Mouse (Mus musculus) midbrain, embryonic 15.5 days (tissue): ENCODE results near the gene Rbm20. TPM values are rescaled to one million over a fixed set of nuclear protein-coding genes. Genes with fewer than 3 reads are reported as not detected.

Experiments used
- ATAC-seq: fragments of 200-750 bp; cut with Nextera tagmentation; replicated peaks from 2 replicates; pipeline ENCODE4 v1.8.0; 2017; ENCODE audit warnings: moderate TSS enrichment
- H3K27ac ChIP-seq: fragments of 300-500 bp; sonication (generic); 2 replicates; pipeline ENCODE4 v1.5.1; 2015; ENCODE audit warnings: mild to moderate bottlenecking, inconsistent platforms
- H3K27me3 ChIP-seq: fragments of 300-500 bp; sonication (generic); replicated peaks from 2 replicates; pipeline ENCODE4 v1.6.1; 2015; ENCODE audit warnings: inconsistent platforms
- H3K36me3 ChIP-seq: fragments of 300-500 bp; sonication (generic); replicated peaks from 2 replicates; pipeline ENCODE4 v1.6.1; 2015; ENCODE audit warnings: inconsistent platforms
- H3K4me1 ChIP-seq: fragments of 300-500 bp; sonication (generic); 2 replicates; pipeline ENCODE4 v1.6.1; 2015; ENCODE audit warnings: inconsistent platforms
- H3K4me2 ChIP-seq: fragments of 300-500 bp; sonication (generic); 2 replicates; pipeline ENCODE4 v1.6.1; 2015; ENCODE audit warnings: inconsistent platforms, mild to moderate bottlenecking, moderate library complexity
- H3K4me3 ChIP-seq: fragments of 300-500 bp; sonication (generic); 2 replicates; pipeline ENCODE4 v1.5.1; 2015; ENCODE audit warnings: mild to moderate bottlenecking, inconsistent platforms
- H3K9ac ChIP-seq: fragments of 300-500 bp; sonication (generic); 2 replicates; pipeline ENCODE4 v1.6.1; 2015; ENCODE audit warnings: mild to moderate bottlenecking, inconsistent platforms
- H3K9me3 ChIP-seq: fragments of 300-500 bp; sonication (generic); 2 replicates; pipeline ENCODE4 v1.6.1; 2016; ENCODE audit warnings: inconsistent platforms
- WGBS: fragments of 180-500 bp; shearing (Covaris S2); methylation state at CpG from one replicate; pipeline ENCODE4 v1.1.7; 2015; ENCODE audit warnings: mixed read lengths; 5-methylcytosine and 5-hydroxymethylcytosine counted together
- polyA plus RNA-seq: library from polyadenylated mRNA; unstranded; fragments of >200 nt; fragmentation: Nextera tagmentation; extraction: Ambion mirVana; gene quantifications from 2 replicates; pipeline ENCODE4 v1.2.1, GENCODE M21; 2015

The Rbm20 gene
- polyA plus RNA-seq, 1 experiment from 2014 or later, result 1.0 TPM

DNA sequence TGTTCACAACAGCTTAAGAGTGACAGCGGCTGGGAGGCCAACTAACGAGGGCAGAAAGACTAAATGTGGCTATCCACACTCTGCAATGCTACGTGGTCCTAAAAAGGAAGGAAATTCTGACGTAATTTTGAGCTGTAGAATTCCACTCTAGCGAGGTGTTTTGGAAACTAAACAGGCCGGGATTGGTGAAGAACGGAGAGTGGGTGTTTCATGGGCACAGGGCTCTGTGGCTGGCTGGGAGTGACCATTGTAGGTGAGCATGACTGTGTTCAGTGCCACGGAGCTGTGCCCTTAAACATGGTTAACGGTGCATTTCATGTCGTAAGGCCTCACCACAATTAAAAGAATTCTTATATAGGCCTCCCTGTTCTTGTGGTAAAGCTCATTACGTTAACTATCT is 139.1 kb downstream of the Rbm20 start:
- Histone ChIP-seq H3K27me3 (no peaks in the 10 kb centered on the region), H3K4me3 (no peak overlapping the region), H3K4me1 (no peaks in the 10 kb centered on the region), H3K9ac (no peak overlapping the region), H3K9me3 (no peaks in the 10 kb centered on the region), H3K4me2 (no peak overlapping the region), H3K36me3 (no peaks in the 10 kb centered on the region), H3K27ac (no peak overlapping the region)
- 77% methylated on average over 11 of the region's 11 CpGs for WGBS
- ATAC-seq, result no peak

DNA sequence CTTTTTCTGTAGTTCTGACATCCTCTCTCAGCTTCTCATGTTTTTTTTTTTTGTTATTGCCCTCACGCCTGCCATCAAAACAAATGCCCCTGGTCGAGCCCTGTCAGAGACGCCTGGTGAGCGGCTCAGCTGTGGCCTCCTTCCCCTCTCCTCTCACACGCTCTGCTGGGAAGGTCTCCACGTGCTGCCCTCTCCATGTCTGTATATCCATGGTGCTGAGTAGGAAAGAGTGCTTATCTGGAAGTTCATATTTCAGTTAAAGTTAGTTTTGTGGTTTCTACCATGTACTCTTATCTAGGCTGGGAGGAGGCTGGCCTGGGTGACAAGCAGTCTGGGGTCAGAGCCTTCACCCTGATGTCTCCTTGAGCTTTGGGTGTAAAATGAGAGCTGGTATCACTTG is 142.2 kb downstream of the Rbm20 start:
- Histone ChIP-seq H3K9ac (no peak overlapping the region), H3K4me1 (no peaks in the 10 kb centered on the region), H3K36me3 (no peaks in the 10 kb centered on the region), H3K9me3 (no peaks in the 10 kb centered on the region), H3K27me3 (no peaks in the 10 kb centered on the region), H3K27ac (no peak overlapping the region), H3K4me3 (no peak overlapping the region), H3K4me2 (no peak overlapping the region)
- no peak for ATAC-seq
- WGBS, result 83% methylated on average over 6 of the region's 6 CpGs

DNA sequence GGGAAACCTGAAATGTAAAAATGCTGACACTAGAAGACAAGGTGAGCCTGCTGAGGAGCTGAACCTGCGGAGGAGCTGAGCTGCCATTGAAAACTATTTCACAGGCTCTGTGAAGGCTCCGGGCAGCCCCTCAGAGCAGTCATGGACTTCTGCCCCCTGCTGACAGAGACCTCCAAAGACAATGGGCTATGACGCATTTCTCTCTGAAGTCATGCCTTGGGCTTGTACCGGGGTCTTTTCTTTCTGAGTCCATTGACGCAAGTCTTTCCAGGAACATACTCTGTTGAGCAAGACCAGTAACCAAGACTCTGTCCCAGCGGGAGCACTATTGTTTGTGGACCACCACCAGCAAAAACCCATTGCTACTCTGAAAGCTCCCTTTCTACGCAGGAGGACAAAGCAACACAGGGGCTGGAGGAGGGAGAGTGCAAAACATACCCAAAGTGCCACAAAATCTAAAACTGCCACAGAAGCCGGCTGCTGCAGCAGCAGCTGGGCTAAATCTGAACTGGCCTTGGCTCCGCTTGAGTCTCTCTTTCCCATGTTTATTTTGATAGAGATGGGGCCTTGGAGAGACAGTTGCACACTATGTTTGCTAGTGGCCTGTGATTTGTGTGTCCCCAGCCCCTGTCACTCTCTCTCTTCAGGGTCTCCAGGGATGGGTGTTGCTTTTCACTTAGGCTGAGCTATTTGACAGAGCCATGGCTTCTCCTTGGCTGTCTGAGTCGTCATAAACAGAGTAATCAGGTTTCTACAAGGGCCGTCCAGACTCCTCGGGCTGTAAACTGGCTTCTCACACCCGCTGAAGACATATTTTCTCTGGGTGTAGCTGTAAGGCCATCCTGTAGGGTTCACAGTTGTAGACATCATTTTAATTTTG is 144.4 kb downstream of the Rbm20 start:
- H3K4me2 ChIP-seq, result no peak overlapping the region
- no peak overlapping the region for H3K27ac ChIP-seq
- no peaks in the 10 kb centered on the region for H3K4me1 ChIP-seq
- H3K9ac ChIP-seq, result no peak overlapping the region
- H3K4me3 ChIP-seq, result no peak overlapping the region
- H3K9me3 ChIP-seq, result no peaks in the 10 kb centered on the region
- no peaks in the 10 kb centered on the region for H3K27me3 ChIP-seq
- 34% methylated on average over 13 of the region's 13 CpGs for WGBS
- ATAC-seq, result no peak
- H3K36me3 ChIP-seq, result no peaks in the 10 kb centered on the region

DNA sequence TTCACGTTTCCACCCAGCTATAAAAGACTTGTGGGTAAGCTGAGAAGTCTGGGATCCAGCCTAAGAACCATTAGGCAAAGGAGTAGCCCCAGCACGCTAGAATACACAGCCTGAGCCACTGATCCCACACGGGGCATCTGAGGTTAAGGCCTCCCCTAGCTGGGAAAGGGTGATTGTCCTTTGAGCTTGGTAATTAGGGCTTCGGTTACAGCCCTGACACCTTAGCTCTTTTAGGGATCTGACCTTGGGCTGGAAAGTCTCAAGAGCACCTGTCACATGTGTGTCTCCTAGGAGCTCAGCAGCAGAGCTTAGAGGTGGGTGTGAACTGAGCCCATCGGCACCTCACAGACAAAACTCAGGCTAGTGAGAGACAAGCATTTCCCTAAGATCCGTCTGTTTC is 146.7 kb downstream of the Rbm20 start:
- H3K4me1 ChIP-seq, result no peaks in the 10 kb centered on the region
- no peaks in the 10 kb centered on the region for H3K9me3 ChIP-seq
- 62% methylated on average over 6 of the region's 6 CpGs for WGBS
- no peak for ATAC-seq
- H3K36me3 ChIP-seq, result no peaks in the 10 kb centered on the region
- H3K4me3 ChIP-seq, result no peak overlapping the region
- no peak overlapping the region for H3K9ac ChIP-seq
- no peaks in the 10 kb centered on the region for H3K27me3 ChIP-seq
- no peak overlapping the region for H3K27ac ChIP-seq
- H3K4me2 ChIP-seq, result no peak overlapping the region

DNA sequence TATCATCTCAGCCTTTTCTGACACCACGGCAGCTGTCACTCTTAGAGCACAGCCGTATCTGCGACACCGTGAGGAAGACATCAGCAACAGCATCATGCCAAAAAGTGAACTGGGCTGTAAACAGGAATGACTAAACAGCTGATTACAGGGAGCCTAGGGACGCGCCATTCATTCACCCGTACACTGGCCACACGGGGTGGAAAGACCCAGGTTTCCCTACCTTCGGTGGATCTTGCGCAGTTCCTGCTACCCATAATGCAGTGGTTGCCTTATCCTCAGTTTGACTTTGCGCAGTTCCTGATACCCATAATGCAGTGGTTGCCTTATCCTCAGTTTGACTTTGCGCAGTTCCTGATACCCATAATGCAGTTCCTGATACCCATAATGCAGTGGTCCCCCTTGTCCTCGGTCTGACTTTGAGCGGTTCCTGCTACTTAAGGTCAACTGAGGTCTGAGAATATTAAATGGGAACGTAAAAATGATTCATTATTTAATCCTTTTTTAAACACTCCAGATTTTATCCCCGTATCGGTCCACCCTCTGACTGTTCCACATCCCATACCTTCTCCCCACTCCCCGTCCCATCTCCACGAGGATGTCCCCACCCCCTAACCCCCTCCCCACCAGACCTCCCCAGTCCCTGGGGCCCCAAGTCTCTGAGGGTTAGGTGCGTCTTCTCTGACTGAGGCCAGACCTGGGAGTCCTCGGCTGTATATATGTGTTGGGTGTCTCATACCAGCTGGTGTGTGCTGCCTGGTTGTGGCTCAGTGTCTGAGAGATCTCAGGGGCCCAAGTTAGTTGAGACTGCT is 148.0 kb downstream of the Rbm20 start:
- Histone ChIP-seq H3K27me3 (no peaks in the 10 kb centered on the region), H3K9me3 (no peaks in the 10 kb centered on the region), H3K4me1 (no peaks in the 10 kb centered on the region; the same call in 1 of the 2 replicates), H3K4me2 (peak overlapping the region; percentile 49), H3K36me3 (no peaks in the 10 kb centered on the region), H3K27ac (peak overlapping the region; percentile 45; the same call in 1 of the 2 replicates), H3K9ac (peak overlapping the region; percentile 36), H3K4me3 (peak overlapping the region; percentile 34)
- peak; percentile 85 for ATAC-seq
- WGBS, result 67% methylated on average over 21 of the region's 21 CpGs

DNA sequence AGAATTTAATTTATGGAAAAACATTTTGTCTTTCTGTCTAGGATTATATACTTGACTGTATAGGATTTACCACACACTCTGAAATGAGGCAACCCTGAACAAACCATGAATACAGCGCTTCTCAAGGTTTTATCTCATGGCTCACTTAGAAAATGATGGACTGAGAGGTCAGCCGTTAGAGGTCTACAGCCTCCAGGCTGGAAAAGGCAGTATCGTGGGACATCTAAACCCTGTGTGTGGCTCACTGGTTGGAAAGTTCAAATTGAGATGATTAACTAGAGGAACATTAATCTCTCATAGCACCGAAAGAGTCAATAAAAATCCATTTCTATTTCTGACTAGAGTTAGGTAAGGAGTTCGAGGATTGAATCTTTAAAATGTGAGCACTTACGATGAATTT is 152.9 kb downstream of the Rbm20 start:
- Histone ChIP-seq H3K27ac (no peak overlapping the region), H3K27me3 (no peaks in the 10 kb centered on the region), H3K4me1 (peaks cover 23% of the 10 kb centered on the region), H3K4me3 (no peak overlapping the region), H3K36me3 (no peaks in the 10 kb centered on the region), H3K9me3 (no peaks in the 10 kb centered on the region), H3K4me2 (no peak overlapping the region), H3K9ac (no peak overlapping the region)
- no peak for ATAC-seq
- WGBS, result 48% methylated on average over 6 of the region's 6 CpGs

DNA sequence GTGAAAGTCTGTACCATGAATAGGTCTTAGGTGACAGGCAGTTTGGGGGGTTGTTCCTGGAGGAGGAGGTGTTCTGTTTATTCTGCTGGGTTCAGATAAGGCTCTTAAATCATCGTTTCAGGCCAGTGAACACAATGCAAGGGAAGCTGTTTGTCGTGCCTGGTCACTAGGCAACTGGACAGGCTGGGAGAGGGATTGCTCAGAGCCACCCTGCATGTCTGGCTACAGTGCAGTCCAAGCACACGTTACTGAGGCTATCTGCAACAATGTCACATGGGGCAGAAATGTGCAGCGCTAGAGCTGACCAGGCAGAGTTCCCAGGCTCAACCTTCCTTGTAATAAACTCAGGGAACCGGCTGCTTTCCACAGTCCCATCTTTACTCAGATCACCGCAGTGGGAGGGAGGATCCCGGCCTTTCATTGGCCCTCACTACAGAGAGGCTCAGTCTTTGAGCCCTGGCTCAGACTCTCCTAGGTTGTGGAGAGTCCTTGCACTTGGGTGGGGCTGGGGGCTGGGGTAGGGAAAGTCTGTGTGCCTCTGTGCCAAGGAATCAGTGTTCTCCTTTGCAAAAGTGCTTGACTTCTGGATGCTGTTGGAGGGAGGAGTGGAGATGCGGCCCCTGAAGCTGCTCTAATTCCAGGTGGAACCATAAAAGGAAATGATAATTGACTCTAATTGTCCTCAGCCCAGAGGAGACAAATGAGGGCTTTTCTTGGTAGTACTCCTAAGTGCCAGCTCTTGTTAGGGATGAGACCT is 153.5 kb downstream of the Rbm20 start:
- 5% methylated on average over 8 of the region's 8 CpGs for WGBS
- H3K27me3 ChIP-seq, result no peaks in the 10 kb centered on the region
- H3K36me3 ChIP-seq, result no peaks in the 10 kb centered on the region
- peak; percentile 77 for ATAC-seq
- H3K9me3 ChIP-seq, result no peaks in the 10 kb centered on the region
- H3K4me1 ChIP-seq, result peaks cover 23% of the 10 kb centered on the region
- no peak overlapping the region for H3K9ac ChIP-seq
- H3K4me3 ChIP-seq, result no peak overlapping the region
- H3K27ac ChIP-seq, result 0 out of 2 replicates have a peak overlapping the region, but pooled peaks have one; percentile 16
- 0 out of 2 replicates have a peak overlapping the region, but pooled peaks have one; percentile 16 for H3K4me2 ChIP-seq

DNA sequence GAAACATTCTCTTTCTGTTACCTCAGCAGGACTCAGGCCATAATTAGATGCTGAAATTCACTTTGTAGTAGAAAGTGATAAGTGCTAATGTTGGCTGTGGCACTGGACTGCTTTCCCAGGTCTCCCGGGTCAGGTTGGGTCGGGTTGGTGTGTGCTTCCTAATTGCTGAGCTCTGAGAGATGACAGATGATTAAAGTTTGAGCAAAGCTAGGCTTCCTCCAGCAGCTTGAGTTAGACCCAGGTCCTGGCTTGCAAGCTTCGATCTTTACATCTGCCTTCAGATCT is 154.0 kb downstream of the Rbm20 start:
- no peak overlapping the region for H3K4me3 ChIP-seq
- no peaks in the 10 kb centered on the region for H3K9me3 ChIP-seq
- H3K4me1 ChIP-seq, result peaks cover 24% of the 10 kb centered on the region
- no peaks in the 10 kb centered on the region for H3K36me3 ChIP-seq
- H3K27ac ChIP-seq, result 0 out of 2 replicates have a peak overlapping the region, but pooled peaks have one; percentile 16
- H3K4me2 ChIP-seq, result no peak overlapping the region
- H3K9ac ChIP-seq, result no peak overlapping the region
- peak; percentile 19; the same call in 1 of the 2 replicates for ATAC-seq
- H3K27me3 ChIP-seq, result no peaks in the 10 kb centered on the region
- WGBS, result 36% methylated on average over 3 of the region's 3 CpGs

DNA sequence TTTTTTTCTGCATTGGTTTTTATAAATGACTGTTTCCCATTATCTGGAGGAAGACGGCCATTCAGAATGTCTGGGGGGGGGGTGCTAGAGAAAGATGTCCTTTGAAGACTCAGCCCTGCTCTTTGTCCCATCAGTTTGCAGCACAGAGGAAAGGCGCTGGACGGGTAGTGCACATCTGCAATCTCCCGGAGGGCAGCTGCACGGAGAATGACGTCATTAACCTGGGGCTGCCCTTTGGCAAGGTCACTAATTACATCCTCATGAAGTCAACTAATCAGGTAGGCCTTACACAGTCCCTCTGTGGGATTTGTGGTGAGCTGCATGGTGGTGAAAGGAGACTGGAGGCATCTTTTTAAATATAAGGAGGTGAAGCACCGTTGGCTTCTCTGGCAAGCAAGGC is 155.4 kb downstream of the Rbm20 start:
- WGBS, result 36% methylated on average over 7 of the region's 7 CpGs
- H3K27ac ChIP-seq, result no peak overlapping the region
- no peak overlapping the region for H3K9ac ChIP-seq
- H3K4me1 ChIP-seq, result peaks cover 33% of the 10 kb centered on the region
- no peaks in the 10 kb centered on the region for H3K36me3 ChIP-seq
- no peak for ATAC-seq
- H3K9me3 ChIP-seq, result no peaks in the 10 kb centered on the region
- no peaks in the 10 kb centered on the region for H3K27me3 ChIP-seq
- no peak overlapping the region for H3K4me3 ChIP-seq
- no peak overlapping the region for H3K4me2 ChIP-seq

DNA sequence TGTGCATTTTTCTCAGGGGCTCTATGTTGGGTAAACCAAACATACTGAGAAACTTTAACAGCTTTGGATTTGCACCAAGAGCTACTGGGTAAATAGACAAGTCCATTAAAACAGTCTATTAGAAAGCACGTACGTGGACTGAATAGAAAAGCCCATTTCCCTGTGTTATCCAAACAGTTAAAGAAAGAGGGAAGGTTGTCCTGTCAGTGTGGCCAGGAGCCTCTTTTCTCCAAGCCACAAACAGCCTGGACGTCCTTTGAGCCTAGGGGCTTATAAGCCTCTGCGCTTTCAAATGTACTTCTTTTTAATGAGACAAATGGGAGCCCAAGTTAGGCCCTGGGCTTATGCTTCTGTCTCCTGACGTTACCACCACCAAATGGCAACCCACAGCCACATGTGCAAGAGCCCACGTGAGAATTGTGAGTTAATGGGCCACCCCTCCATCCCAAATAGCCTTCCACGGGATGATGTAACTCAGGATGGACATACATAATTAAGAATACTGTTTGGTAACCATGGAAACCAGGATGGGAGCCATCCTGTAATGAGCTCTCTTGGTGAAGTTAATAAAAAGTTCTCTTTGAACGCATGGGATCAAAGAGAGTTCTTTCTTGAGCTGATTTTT is 156.8 kb downstream of the Rbm20 start:
- Histone ChIP-seq H3K27me3 (no peaks in the 10 kb centered on the region), H3K4me1 (peaks cover 33% of the 10 kb centered on the region), H3K27ac (peak overlapping the region; percentile 8; the same call in 1 of the 2 replicates), H3K4me3 (no peak overlapping the region), H3K9me3 (no peaks in the 10 kb centered on the region), H3K4me2 (no peak overlapping the region), H3K9ac (no peak overlapping the region), H3K36me3 (no peaks in the 10 kb centered on the region)
- WGBS, result 35% methylated on average over 8 of the region's 8 CpGs
- peak; percentile 57 for ATAC-seq

DNA sequence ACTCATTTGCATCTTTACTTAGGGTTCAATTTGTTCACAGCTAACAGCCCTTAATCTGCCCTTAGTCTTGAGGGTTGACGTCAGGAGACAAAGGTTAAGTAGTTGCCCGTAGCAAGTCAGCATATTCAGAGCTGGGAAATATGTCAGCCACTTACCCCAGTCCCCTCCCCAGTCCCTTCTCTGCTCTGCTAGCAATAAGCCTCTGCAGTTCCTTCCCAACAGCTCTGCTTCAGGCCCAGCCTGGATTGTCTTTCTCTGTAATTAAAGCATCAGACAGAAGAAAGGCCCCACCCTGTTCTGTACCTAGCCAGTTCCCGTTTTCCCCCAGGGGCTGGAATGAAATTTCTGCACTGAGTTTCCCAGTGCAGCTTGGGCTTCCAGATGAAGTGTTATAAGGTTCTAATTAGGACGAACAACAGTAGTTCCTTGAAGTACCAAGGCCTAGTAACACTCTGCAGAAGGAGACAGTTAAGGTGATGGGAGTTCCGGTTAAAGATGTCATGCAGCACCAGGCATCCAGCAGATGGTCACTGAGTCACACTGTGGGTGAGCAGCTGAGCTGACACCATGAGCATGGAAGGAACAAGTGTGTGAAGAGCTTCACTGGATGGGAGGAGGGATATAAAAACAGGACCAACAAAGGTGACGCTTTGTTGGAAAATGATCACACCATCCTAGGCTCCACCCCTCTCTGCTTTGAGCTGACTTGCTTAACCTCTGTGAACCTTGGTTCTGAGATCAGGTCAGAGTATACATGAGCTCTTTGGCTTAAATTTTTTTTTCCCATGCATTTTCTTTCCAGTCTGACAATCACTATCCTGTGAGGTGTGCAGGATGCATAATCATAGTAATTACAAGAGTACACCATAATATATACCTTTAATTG is 159.7 kb downstream of the Rbm20 start:
- H3K4me1 ChIP-seq, result peaks cover 31% of the 10 kb centered on the region; the same call in 1 of the 2 replicates
- no peaks in the 10 kb centered on the region for H3K9me3 ChIP-seq
- H3K4me3 ChIP-seq, result no peak overlapping the region
- no peak overlapping the region for H3K9ac ChIP-seq
- 52% methylated on average over 6 of the region's 6 CpGs for WGBS
- H3K27ac ChIP-seq, result 0 out of 2 replicates have a peak overlapping the region, but pooled peaks have one; percentile 14
- H3K4me2 ChIP-seq, result no peak overlapping the region
- H3K27me3 ChIP-seq, result no peaks in the 10 kb centered on the region
- ATAC-seq, result no peak
- no peaks in the 10 kb centered on the region for H3K36me3 ChIP-seq
